Mouse (Mus musculus) liver, embryonic 13.5 days (tissue): Measurements from ENCODE around the gene Cdkal1. TPM values are rescaled to one million over a fixed set of nuclear protein-coding genes. Genes with fewer than 3 reads are reported as not detected.

Experiments used
- ATAC-seq: fragments of 200-750 bp; cut with Nextera tagmentation; 2 replicates; pipeline ENCODE4 v1.8.0; 2017; ENCODE audit warnings: low read depth, mild to moderate bottlenecking, moderate number of reproducible peaks, moderate library complexity
- DNase-seq: peaks from one replicate; pipeline ENCODE4 v3.0.0; 2022
- H3K27ac ChIP-seq: fragments of 300-500 bp; sonication (generic); 2 replicates; pipeline ENCODE4 v1.5.1; 2015; ENCODE audit warnings: moderate library complexity, mild to moderate bottlenecking, inconsistent platforms
- H3K27me3 ChIP-seq: fragments of 300-500 bp; sonication (generic); 2 replicates; pipeline ENCODE4 v1.6.1; 2015; ENCODE audit warnings: mild to moderate bottlenecking, inconsistent platforms
- H3K36me3 ChIP-seq: fragments of 300-500 bp; sonication (generic); 2 replicates; pipeline ENCODE4 v1.6.1; 2015; ENCODE audit warnings: mild to moderate bottlenecking, inconsistent platforms
- H3K4me1 ChIP-seq: fragments of 300-500 bp; sonication (generic); replicated peaks from 2 replicates; pipeline ENCODE4 v1.6.1; 2015; ENCODE audit warnings: inconsistent platforms
- H3K4me2 ChIP-seq: fragments of 300-500 bp; sonication (generic); 2 replicates; pipeline ENCODE4 v1.6.1; 2015; ENCODE audit warnings: inconsistent platforms, mild to moderate bottlenecking, moderate library complexity
- H3K4me3 ChIP-seq: fragments of 300-500 bp; sonication (generic); replicated peaks from 2 replicates; pipeline ENCODE4 v1.5.1; 2015; ENCODE audit warnings: mild to moderate bottlenecking, inconsistent platforms
- H3K9ac ChIP-seq: fragments of 300-500 bp; sonication (generic); 2 replicates; pipeline ENCODE4 v1.6.1; 2015; ENCODE audit warnings: mild to moderate bottlenecking, inconsistent platforms
- H3K9me3 ChIP-seq: fragments of 300-500 bp; sonication (generic); replicated peaks from 2 replicates; pipeline ENCODE4 v1.6.1; 2016; ENCODE audit warnings: inconsistent platforms
- WGBS: fragments of 180-500 bp; shearing (Covaris S2); methylation state at CpG from one replicate; pipeline ENCODE4 v1.1.7; 2015; ENCODE audit not compliant: insufficient replicate concordance; 5-methylcytosine and 5-hydroxymethylcytosine counted together
- polyA plus RNA-seq: library from polyadenylated mRNA; unstranded; fragments of >200 nt; fragmentation: Nextera tagmentation; extraction: Ambion mirVana; gene quantifications from 2 replicates; pipeline ENCODE4 v1.2.1, GENCODE M21; 2015

Cdkal1 gene
- polyA plus RNA-seq, 1 experiment from 2014 or later: 10.0 TPM

GRCm38 (mm10) chr13:29429877-29430276, 425.6 kb downstream of the Cdkal1 start:
- DNase-seq (no peak), ATAC-seq (no peak)
- H3K4me2 ChIP-seq: no peak overlapping the region
- no peaks in the 10 kb centered on the region for H3K36me3 ChIP-seq
- no peaks in the 10 kb centered on the region for H3K27me3 ChIP-seq
- H3K27ac ChIP-seq: no peak overlapping the region
- no peak overlapping the region for H3K4me3 ChIP-seq
- H3K9me3 ChIP-seq: no peaks in the 10 kb centered on the region
- 76% methylated on average over 4 of the region's 4 CpGs for whole genome bisulfite sequencing
- no peak overlapping the region for H3K9ac ChIP-seq
- no peaks in the 10 kb centered on the region for H3K4me1 ChIP-seq

GRCm38 (mm10) chr13:29429196-29429595, 426.3 kb downstream of the Cdkal1 start:
- ATAC-seq (no peak), DNase-seq (no peak)
- Histone ChIP-seq H3K4me3 (no peak overlapping the region), H3K4me2 (no peak overlapping the region), H3K4me1 (no peaks in the 10 kb centered on the region), H3K9me3 (no peaks in the 10 kb centered on the region), H3K36me3 (no peaks in the 10 kb centered on the region), H3K9ac (no peak overlapping the region), H3K27ac (no peak overlapping the region), H3K27me3 (no peaks in the 10 kb centered on the region)
- 74% methylated on average over 6 of the region's 6 CpGs for WGBS

DNA sequence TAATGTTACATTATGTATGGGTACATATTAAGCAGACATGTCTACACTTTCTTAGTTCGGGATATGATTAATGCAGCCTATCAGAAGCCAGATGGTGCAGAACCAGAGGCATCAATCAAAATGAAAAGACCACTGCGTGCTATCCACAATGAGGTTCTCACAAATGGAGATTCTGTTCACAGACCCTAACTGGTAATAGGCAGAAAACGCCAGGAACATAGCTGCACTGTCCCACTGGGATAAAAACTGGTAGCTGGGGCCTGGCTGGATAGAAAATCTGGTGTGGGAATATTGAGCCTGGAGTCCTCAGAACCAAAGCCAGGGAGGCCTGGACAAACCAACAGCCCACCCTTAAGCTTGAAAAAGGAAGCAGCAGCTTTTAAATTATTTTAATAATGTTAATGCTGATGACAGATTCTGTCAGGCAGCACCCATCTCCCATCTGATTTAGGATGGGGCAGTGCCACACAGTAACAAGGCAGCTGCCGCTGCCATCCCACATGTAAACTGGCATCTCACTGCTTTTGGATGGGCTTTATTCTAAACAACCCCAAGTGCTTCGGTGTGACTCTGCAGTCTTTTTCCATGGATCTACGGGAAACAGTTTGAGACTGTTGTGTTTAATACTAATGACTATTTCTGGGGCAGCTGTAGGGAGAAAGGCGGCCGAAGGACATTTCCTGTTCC, 438.9 kb downstream of the Cdkal1 start:
- no peaks in the 10 kb centered on the region for H3K27me3 ChIP-seq
- no peaks in the 10 kb centered on the region for H3K4me1 ChIP-seq
- ATAC-seq (no peak), DNase-seq (no peak)
- H3K9ac ChIP-seq: no peak overlapping the region
- no peak overlapping the region for H3K4me2 ChIP-seq
- no peaks in the 10 kb centered on the region for H3K36me3 ChIP-seq
- H3K4me3 ChIP-seq: no peak overlapping the region
- no peak overlapping the region for H3K27ac ChIP-seq
- H3K9me3 ChIP-seq: no peaks in the 10 kb centered on the region
- 62% methylated on average over 8 of the region's 8 CpGs for WGBS

- Histone ChIP-seq H3K9ac (no peak overlapping the region), H3K4me2 (no peak overlapping the region), H3K36me3 (no peaks in the 10 kb centered on the region), H3K9me3 (no peaks in the 10 kb centered on the region), H3K4me1 (no peaks in the 10 kb centered on the region), H3K4me3 (no peak overlapping the region), H3K27ac (no peak overlapping the region), H3K27me3 (no peaks in the 10 kb centered on the region)
- WGBS: 65% methylated on average over 2 of the region's 2 CpGs
- ATAC-seq: no peak
- DNase-seq: no peak
These were observed 439.5 kb downstream of the Cdkal1 start for GRCm38 (mm10) chr13:29415967-29416366.

- 83% methylated on average over 6 of the region's 6 CpGs for WGBS
- H3K27ac ChIP-seq: no peak overlapping the region
- no peak overlapping the region for H3K9ac ChIP-seq
- no peaks in the 10 kb centered on the region for H3K9me3 ChIP-seq
- no peak overlapping the region for H3K4me3 ChIP-seq
- DNase-seq (no peak), ATAC-seq (no peak)
- no peaks in the 10 kb centered on the region for H3K4me1 ChIP-seq
- no peak overlapping the region for H3K4me2 ChIP-seq
- H3K36me3 ChIP-seq: no peaks in the 10 kb centered on the region
- H3K27me3 ChIP-seq: no peaks in the 10 kb centered on the region
These were observed 440.6 kb downstream of the Cdkal1 start for GRCm38 (mm10) chr13:29414878-29415277.

DNA sequence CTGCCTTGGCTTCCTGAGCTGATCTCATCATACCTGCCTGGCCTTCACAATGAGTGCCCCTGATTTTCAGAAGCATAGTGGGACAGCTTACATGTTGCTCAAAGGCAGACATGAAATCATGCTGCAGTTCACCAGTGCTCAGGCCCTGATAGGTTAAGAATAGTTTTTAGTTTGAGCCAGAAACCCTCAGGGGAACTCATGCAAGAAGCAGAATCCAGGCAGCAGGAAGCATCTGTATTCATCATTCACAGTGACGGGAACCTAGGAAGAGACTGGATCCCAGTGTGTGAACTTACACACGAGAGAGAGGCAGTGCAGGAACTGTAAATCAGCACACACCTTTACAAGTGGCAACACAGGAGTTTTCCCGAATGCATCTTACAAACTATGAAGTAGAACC, 441.0 kb downstream of the Cdkal1 start:
- DNase-seq (no peak), ATAC-seq (no peak)
- H3K4me3 ChIP-seq: no peak overlapping the region
- no peak overlapping the region for H3K9ac ChIP-seq
- no peak overlapping the region for H3K27ac ChIP-seq
- no peaks in the 10 kb centered on the region for H3K4me1 ChIP-seq
- WGBS: 49% methylated on average over 3 of the region's 3 CpGs
- no peaks in the 10 kb centered on the region for H3K36me3 ChIP-seq
- H3K9me3 ChIP-seq: no peaks in the 10 kb centered on the region
- no peak overlapping the region for H3K4me2 ChIP-seq
- no peaks in the 10 kb centered on the region for H3K27me3 ChIP-seq

- no peak overlapping the region for H3K4me3 ChIP-seq
- DNase-seq: no peak
- no peak for ATAC-seq
- WGBS: 60% methylated on average over 6 of the region's 6 CpGs
- H3K36me3 ChIP-seq: no peaks in the 10 kb centered on the region
- no peak overlapping the region for H3K27ac ChIP-seq
- no peak overlapping the region for H3K9ac ChIP-seq
- H3K9me3 ChIP-seq: no peaks in the 10 kb centered on the region
- no peaks in the 10 kb centered on the region for H3K27me3 ChIP-seq
- no peaks in the 10 kb centered on the region for H3K4me1 ChIP-seq
- no peak overlapping the region for H3K4me2 ChIP-seq
These were observed 444.3 kb downstream of the Cdkal1 start for GRCm38 (mm10) chr13:29411176-29411575.

DNA sequence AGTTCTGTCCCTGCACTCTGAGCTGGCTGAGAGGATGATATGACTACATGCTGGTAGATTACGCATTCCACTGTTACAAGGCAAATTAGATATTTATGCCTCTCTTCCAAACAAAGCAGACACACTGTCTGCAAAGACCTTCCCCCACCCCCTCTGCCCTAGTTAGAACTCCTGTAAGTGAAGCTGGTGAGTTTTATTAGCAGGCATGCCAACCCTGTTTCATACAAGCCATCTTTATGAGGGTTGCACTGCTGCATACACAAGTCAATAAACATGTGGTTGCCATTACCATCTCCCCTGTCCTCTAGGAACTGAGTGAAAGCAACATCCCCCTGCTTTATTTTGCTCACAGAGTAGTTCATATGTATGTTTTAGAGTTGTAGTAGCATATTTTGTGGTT, 447.9 kb downstream of the Cdkal1 start:
- Histone ChIP-seq H3K4me3 (no peak overlapping the region), H3K4me2 (no peak overlapping the region), H3K9me3 (no peaks in the 10 kb centered on the region), H3K36me3 (no peaks in the 10 kb centered on the region), H3K27me3 (no peaks in the 10 kb centered on the region), H3K9ac (no peak overlapping the region), H3K4me1 (no peaks in the 10 kb centered on the region), H3K27ac (no peak overlapping the region)
- DNase-seq (no peak), ATAC-seq (no peak)
- WGBS: 79% methylated on average over 1 of the region's 1 CpGs

DNA sequence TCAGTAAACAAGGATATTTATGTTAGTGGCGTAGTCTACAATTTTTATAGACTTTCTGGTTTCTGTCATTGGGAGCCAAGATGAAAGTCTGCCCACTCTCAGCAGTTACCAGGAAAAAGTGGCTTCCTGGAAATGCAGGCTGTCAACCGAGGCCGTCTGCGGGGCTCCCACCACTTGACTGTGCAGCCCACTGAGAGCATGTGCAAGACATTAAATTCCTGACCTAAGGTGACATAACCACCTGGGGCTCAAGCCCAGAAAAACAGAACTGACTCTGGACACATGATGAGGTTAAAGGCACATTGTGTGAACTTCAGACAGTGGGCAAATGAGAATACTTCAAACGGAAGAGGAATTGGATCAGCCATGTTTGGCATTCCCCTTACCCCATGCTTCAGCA, 450.2 kb downstream of the Cdkal1 start:
- Histone ChIP-seq H3K4me3 (no peak overlapping the region), H3K27ac (no peak overlapping the region), H3K4me1 (no peaks in the 10 kb centered on the region), H3K4me2 (no peak overlapping the region), H3K36me3 (no peaks in the 10 kb centered on the region), H3K27me3 (no peaks in the 10 kb centered on the region), H3K9me3 (no peaks in the 10 kb centered on the region), H3K9ac (no peak overlapping the region)
- ATAC-seq (no peak), DNase-seq (no peak)
- WGBS: 59% methylated on average over 5 of the region's 5 CpGs

DNA sequence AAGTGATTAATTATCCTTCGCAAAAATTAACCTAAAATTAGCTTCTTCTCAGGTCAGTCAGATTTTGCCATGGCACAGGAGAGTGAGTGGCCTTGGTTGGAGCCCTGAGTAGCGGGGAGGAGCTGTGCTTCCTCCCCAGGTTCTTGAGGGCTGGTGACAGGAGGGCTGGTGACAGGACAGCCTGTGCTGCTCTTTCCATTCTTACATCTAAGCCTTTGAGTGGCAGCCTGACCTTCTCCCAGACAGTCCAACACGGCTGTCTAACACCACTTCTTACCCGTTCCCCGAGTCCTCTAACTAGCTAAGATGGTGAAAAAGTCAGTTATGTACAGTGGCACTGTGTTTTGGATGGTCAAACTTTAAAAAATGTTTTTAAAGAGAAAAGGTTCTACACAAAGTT, 452.3 kb downstream of the Cdkal1 start:
- WGBS: 67% methylated on average over 5 of the region's 5 CpGs
- no peak for ATAC-seq

GRCm38 (mm10) chr13:29402526-29403040, 452.9 kb downstream of the Cdkal1 start:
- no peak for ATAC-seq
- H3K27ac ChIP-seq: no peak overlapping the region
- no peaks in the 10 kb centered on the region for H3K36me3 ChIP-seq
- WGBS: 64% methylated on average over 3 of the region's 3 CpGs
- H3K9ac ChIP-seq: no peak overlapping the region
- no peak overlapping the region for H3K4me2 ChIP-seq
- no peaks in the 10 kb centered on the region for H3K4me1 ChIP-seq
- H3K4me3 ChIP-seq: no peak overlapping the region
- H3K27me3 ChIP-seq: no peaks in the 10 kb centered on the region
- no peaks in the 10 kb centered on the region for H3K9me3 ChIP-seq
- no peak for DNase-seq

More for the DNA sequence above, 452.3 kb downstream of the Cdkal1 start:
- no peak overlapping the region for H3K4me2 ChIP-seq
- H3K9me3 ChIP-seq: no peaks in the 10 kb centered on the region
- no peaks in the 10 kb centered on the region for H3K4me1 ChIP-seq
- DNase-seq: no peak
- H3K27ac ChIP-seq: no peak overlapping the region
- no peaks in the 10 kb centered on the region for H3K36me3 ChIP-seq
- no peaks in the 10 kb centered on the region for H3K27me3 ChIP-seq
- no peak overlapping the region for H3K4me3 ChIP-seq
- no peak overlapping the region for H3K9ac ChIP-seq

DNA sequence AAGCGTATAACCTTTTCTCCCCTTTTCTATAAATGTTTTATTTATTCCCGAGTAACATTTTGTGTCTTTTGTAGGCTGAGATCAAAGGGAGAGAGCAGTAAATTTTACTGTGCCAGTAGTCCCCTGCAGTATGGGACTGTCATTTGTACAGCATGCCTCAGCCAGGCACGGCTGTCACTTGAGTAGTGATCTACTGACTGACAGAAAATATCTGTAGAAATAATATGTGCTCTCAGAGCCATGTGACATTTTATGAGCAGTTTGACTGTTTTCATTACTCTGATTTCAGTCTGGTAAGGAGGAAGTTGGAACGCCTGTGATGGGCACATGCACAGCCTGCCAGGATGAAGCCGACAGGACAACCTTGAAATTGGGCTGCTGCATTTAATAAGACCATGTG, 455.6 kb downstream of the Cdkal1 start:
- Histone ChIP-seq H3K9me3 (no peaks in the 10 kb centered on the region), H3K27me3 (no peaks in the 10 kb centered on the region), H3K4me2 (no peak overlapping the region), H3K4me1 (no peaks in the 10 kb centered on the region), H3K36me3 (no peaks in the 10 kb centered on the region), H3K27ac (no peak overlapping the region), H3K4me3 (no peak overlapping the region), H3K9ac (no peak overlapping the region)
- 71% methylated on average over 5 of the region's 5 CpGs for WGBS
- DNase-seq (no peak), ATAC-seq (no peak)
